ENCODE assay signal across 8 mouse cellular contexts in genomic region chr11:119127686-119128473, GRCm38 (mm10). TPM values are rescaled to one million over a fixed set of nuclear protein-coding genes. Genes with fewer than 3 reads are reported as not detected.
DNase-seq lines count a peak whose midpoint lies in the region; ATAC-seq and TF ChIP-seq lines count a peak whose summit lies in the region.

No protein-coding gene starts in this region.

- H3K9me3 ChIP-seq in lung, embryonic 16.5 days (ENCODE audit: control insufficient read depth, low read length) = peaks cover 5% of the 10 kb centered on the region; the same call in 1 of the 2 replicates

- H3K4me2 ChIP-seq in lung, embryonic 16.5 days (ENCODE audit: low read depth, low read length) = peak overlapping the region; percentile 2

- H3K4me1 ChIP-seq in lung, embryonic 16.5 days (replicated peaks; ENCODE audit: control insufficient read depth, insufficient read depth, low read length) = peaks cover 47% of the 10 kb centered on the region

- no peaks in the 10 kb centered on the region for H3K36me3 ChIP-seq in lung, embryonic 16.5 days (ENCODE audit: control insufficient read depth, insufficient read depth, low read length)

- intact Hi-C loops in gastrocnemius, adult 2 months (cut with DNase I) = loop anchor here (5.0 kb wide), 2 partner anchors 59 to 86 kb away; partner anchors contain the start of gene Cbx8

- H3K27me3 ChIP-seq in lung, embryonic 16.5 days (ENCODE audit: control insufficient read depth, insufficient read depth, low read depth, low read length) = no peaks in the 10 kb centered on the region; the same call in 1 of the 2 replicates

- peak overlapping the region; percentile 13 for H3K9ac ChIP-seq in lung, embryonic 16.5 days (ENCODE audit: low read length)

- DNase-seq in 3T3-L1 (ENCODE audit: low read depth, low spot score) = peak; percentile 76
- DNase-seq in NIH3T3 (ENCODE audit: low read depth) = peak; percentile 80
- peak; percentile 89 for DNase-seq in gastrocnemius, adult 2 months
- DNase-seq in induced T-regulatory cell, adult 2 months (ENCODE audit: low read depth) = peak; percentile 67
- DNase-seq in spleen, adult 18-20 months = peak; percentile 46 to 47
- no peak for DNase-seq in layer of hippocampus, adult 8-10 months (ENCODE audit: low spot score in 2 of 2)
- DNase-seq in frontal cortex, postnatal 25 days (ENCODE audit: low spot score in 2 of 2) = no peak

- H3K4me3 ChIP-seq in gastrocnemius, adult 2 months = no peak overlapping the region
- H3K4me3 ChIP-seq in lung, embryonic 16.5 days (ENCODE audit: low read length) = no peak overlapping the region

- TF ChIP-seq CTCF in gastrocnemius, adult 2 months (IDR thresholded peaks at IDR 0.05) = no peak

- H3K27ac ChIP-seq in gastrocnemius, adult 2 months = peak overlapping the region; percentile 94
- peak overlapping the region; percentile 90 for H3K27ac ChIP-seq in lung, embryonic 16.5 days (ENCODE audit: low read length)

- peak; percentile 69 for ATAC-seq in lung, embryonic 16.5 days (ENCODE audit: low read depth)

- WGBS in lung, embryonic 16.5 days = 37% methylated on average over 9 of the region's 9 CpGs

RNA-seq across cellular contexts. Expression of gene Cbx4, which starts 41.9 kb away (rescaled TPM):
- 1 to 10 TPM; 2.1 to 2.2 TPM for total RNA-seq in gastrocnemius, adult 2 months (2021)
- polyA plus RNA-seq in lung, embryonic 16.5 days (2015; fragmentation: Nextera tagmentation; extraction: Ambion mirVana) = 13.3 and 14.0 TPM in 2 replicates
- 10 to 100 TPM; 40.7 to 47.2 (median 44.0) TPM for total RNA-seq in layer of hippocampus, adult 8-10 months (2022)

Comparison
In these comparisons a context has a peak if more than half of its experiments do, and no peak if none do; other contexts are left out.
1. DNase-seq: peak in 3T3-L1 (single experiment), NIH3T3 (single experiment), gastrocnemius, adult 2 months (single experiment), induced T-regulatory cell, adult 2 months (single experiment) and spleen, adult 18-20 months (2 of 2); none in layer of hippocampus, adult 8-10 months (0 of 2) and frontal cortex, postnatal 25 days (0 of 2).
2. RNA of gene Cbx4, which starts 41.9 kb away (total RNA-seq): 40.7 to 47.2 TPM in layer of hippocampus, adult 8-10 months; 2.1 to 2.2 TPM in gastrocnemius, adult 2 months; every median in the first group is over 10 times any median in the second.